Mouse (Mus musculus) heart, embryonic 16.5 days (tissue): ENCODE data around the gene Tmem86b. TPM values are rescaled to one million over a fixed set of nuclear protein-coding genes. Genes with fewer than 3 reads are reported as not detected.

Experiments
- ATAC-seq: fragments of 200-750 bp; cut with Nextera tagmentation; replicated peaks from 2 replicates; pipeline ENCODE4 v1.8.0; 2017; ENCODE audit warnings: moderate number of reproducible peaks; ENCODE audit not compliant: insufficient read depth, low FRiP score; ENCODE audit errors: extremely low read depth
- H3K27ac ChIP-seq: fragments of 300-500 bp; sonication (generic); 2 replicates; pipeline ENCODE4 v1.5.1; 2014; ENCODE audit warnings: mild to moderate bottlenecking, low read length, control low read depth, moderate library complexity
- H3K27me3 ChIP-seq: fragments of 300-500 bp; sonication (generic); 2 replicates; pipeline ENCODE4 v1.6.1; 2014; ENCODE audit warnings: low read length, mixed read lengths; ENCODE audit not compliant: control insufficient read depth, insufficient read depth
- H3K36me3 ChIP-seq: fragments of 300-500 bp; sonication (generic); 2 replicates; pipeline ENCODE4 v1.6.1; 2014; ENCODE audit not compliant: control insufficient read depth, insufficient read depth
- H3K4me1 ChIP-seq: fragments of 300-500 bp; sonication (generic); 2 replicates; pipeline ENCODE4 v1.6.1; 2014; ENCODE audit warnings: low read length, mixed read lengths; ENCODE audit not compliant: control insufficient read depth, insufficient read depth
- H3K4me2 ChIP-seq: fragments of 300-500 bp; sonication (generic); 2 replicates; pipeline ENCODE4 v1.6.1; 2014; ENCODE audit warnings: low read depth, mild to moderate bottlenecking, control low read depth, low read length
- H3K4me3 ChIP-seq: fragments of 300-500 bp; sonication (generic); 2 replicates; pipeline ENCODE4 v1.5.1; 2014; ENCODE audit warnings: mild to moderate bottlenecking, control low read depth, low read length
- H3K9ac ChIP-seq: fragments of 300-500 bp; sonication (generic); 2 replicates; pipeline ENCODE4 v1.6.1; 2014; ENCODE audit warnings: low read length, control low read depth
- H3K9me3 ChIP-seq: fragments of 300-500 bp; sonication (generic); replicated peaks from 2 replicates; pipeline ENCODE4 v1.6.1; 2016; ENCODE audit warnings: low read length; ENCODE audit not compliant: control insufficient read depth
- WGBS: fragments of 180-500 bp; shearing (Covaris S2); extraction: QIAGEN DNeasy Blood & Tissue Kit; methylation state at CpG from one replicate; pipeline ENCODE4 v1.1.7; 2014; 5-methylcytosine and 5-hydroxymethylcytosine counted together
- polyA plus RNA-seq: library from polyadenylated mRNA; unstranded; fragments of >200 nt; fragmentation: Nextera tagmentation; extraction: Ambion mirVana; gene quantifications from 2 replicates; pipeline ENCODE4 v1.2.1, GENCODE M21; 2015

Tmem86b gene
- polyA plus RNA-seq, 1 experiment from 2014 or later: 1.5 TPM

DNA sequence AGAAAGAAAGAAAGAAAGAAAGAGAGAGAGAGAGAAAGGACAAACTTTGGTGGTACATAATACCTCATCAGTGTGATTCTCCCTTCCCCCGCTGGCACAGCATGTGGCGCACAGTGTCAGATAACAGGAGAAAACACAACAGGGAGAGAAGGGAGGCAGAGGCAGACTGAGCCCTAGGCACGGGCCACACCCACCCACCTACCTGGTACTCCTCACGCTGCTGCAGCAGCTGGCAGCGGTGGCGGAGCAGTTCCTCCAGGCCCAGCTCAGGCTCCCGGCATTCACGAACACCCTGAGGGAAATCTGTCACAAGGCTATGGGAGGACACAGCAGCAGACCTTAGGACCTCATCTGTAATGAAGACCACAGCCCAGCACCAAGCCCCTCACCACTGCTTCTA, 32.0 kb upstream of the Tmem86b start:
- Histone ChIP-seq H3K4me3 (no peak overlapping the region), H3K9me3 (no peaks in the 10 kb centered on the region), H3K36me3 (peaks cover 20% of the 10 kb centered on the region), H3K27me3 (no peaks in the 10 kb centered on the region), H3K4me2 (no peak overlapping the region), H3K9ac (no peak overlapping the region), H3K27ac (no peak overlapping the region), H3K4me1 (peaks cover 6% of the 10 kb centered on the region)
- WGBS: 72% methylated on average over 8 of the region's 8 CpGs
- no peak for ATAC-seq

DNA sequence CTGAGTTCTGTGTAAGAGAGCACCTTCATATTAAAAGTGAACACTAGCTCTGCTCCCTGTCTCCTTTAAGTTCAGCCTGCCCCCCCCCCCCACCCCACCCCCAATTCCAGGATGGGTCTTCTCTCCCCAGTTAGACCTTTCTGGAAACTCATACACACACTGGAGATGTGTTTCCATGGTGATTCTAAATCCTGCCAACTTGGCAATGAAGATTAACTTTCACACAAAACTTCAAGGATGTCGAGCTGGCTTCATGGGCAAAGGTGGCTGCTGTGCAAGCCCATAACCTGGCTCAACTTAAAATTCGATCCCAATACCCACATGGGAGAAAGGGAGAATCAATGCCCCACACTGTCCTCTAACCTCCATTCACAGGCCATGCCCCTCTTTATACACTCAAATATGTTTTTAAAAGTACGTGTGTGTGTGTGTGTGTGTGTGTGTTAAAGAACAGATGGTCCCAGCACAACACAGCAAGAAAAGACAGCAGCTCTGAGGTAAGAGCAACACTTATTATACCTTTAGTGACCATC, 28.8 kb upstream of the Tmem86b start:
- H3K4me1 ChIP-seq: peaks cover 35% of the 10 kb centered on the region
- peak overlapping the region; percentile 73 for H3K4me2 ChIP-seq
- ATAC-seq: no peak
- H3K4me3 ChIP-seq: peak overlapping the region; percentile 95
- peak overlapping the region; percentile 99 for H3K9ac ChIP-seq
- no peaks in the 10 kb centered on the region for H3K9me3 ChIP-seq
- H3K27me3 ChIP-seq: no peaks in the 10 kb centered on the region
- 57% methylated on average over 3 of the region's 3 CpGs for WGBS
- H3K36me3 ChIP-seq: peaks cover 8% of the 10 kb centered on the region; the same call in 1 of the 2 replicates
- peak overlapping the region; percentile 92 for H3K27ac ChIP-seq

- Histone ChIP-seq H3K27ac (peak within 1 kb of the TSS; percentile 92), H3K9ac (peak within 1 kb of the TSS; percentile 99), H3K36me3 (0 out of 2 replicates have a peak, but pooled peaks cover 5% of the 10 kb centered on the region), H3K9me3 (no peaks in the 10 kb centered on the region), H3K27me3 (no peaks in the 10 kb centered on the region), H3K4me3 (peak within 1 kb of the TSS; percentile 95), H3K4me1 (peaks cover 43% of the 10 kb centered on the region), H3K4me2 (peak within 1 kb of the TSS; percentile 80)
- peak; percentile 97 for ATAC-seq
- WGBS: under 1% methylated on average over 54 of the region's 54 CpGs
Measured at GRCm38 (mm10) chr7:4658912-4659551, 27.8 kb upstream of the Tmem86b start, which contains the start of gene Ppp6r1. Gene Ppp6r1 (minus strand): TSS chr7:4659019.

DNA sequence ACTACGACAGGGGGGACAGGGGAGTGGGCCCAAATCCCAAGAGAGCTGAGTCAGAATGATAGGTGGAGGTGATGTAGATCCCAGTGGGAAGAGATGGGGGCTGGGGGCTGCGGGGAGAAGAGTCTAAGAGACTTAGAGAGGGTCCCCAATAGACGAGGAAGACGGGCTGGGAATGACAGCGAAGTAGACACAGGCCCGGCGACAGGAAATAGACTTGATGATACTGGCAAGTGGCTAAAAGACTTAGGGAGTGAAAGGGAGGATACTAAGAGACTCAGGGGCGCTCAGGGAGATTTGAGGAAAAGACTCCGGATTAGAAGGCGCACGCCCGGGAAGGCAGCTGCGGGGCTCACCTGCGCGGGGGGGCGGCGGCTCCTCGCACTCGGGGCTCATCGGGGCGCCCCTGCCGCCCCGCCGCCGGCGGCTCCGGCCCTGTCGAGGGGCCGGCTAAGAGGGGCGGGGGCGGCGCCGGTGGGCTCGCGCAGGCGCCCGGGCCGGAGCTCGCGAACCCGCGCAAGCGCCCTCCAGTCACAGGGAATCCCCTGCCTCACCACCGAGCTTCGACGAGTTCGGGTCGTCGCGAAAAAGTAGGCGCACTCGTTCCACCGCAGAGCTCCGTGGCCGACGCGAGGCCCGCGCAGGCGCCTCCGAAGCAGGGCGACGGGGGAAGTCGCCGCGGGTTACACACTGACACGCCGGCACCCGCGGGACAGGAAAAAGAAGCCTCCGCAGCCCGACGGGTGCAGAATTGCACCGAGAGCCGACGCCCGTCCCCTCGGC, 27.1 kb upstream of the Tmem86b start:
- WGBS: under 1% methylated on average over 69 of the region's 78 CpGs
- peak; percentile 37 for ATAC-seq
- H3K4me1 ChIP-seq: peaks cover 49% of the 10 kb centered on the region

GRCm38 (mm10) chr7:4657521-4658127, 26.4 kb upstream of the Tmem86b start:
- H3K4me3 ChIP-seq: peak overlapping the region; percentile 95
- peak overlapping the region; percentile 92 for H3K27ac ChIP-seq
- peak overlapping the region; percentile 80 for H3K4me2 ChIP-seq
- peaks cover 55% of the 10 kb centered on the region for H3K4me1 ChIP-seq
- no peak for ATAC-seq
- H3K9ac ChIP-seq: peak overlapping the region; percentile 99
- H3K27me3 ChIP-seq: no peaks in the 10 kb centered on the region
- peaks cover 8% of the 10 kb centered on the region; the same call in 1 of the 2 replicates for H3K36me3 ChIP-seq
- H3K9me3 ChIP-seq: no peaks in the 10 kb centered on the region
- 24% methylated on average over 9 of the region's 9 CpGs for WGBS

More for the DNA sequence above, 27.1 kb upstream of the Tmem86b start:
- no peaks in the 10 kb centered on the region for H3K27me3 ChIP-seq
- H3K36me3 ChIP-seq: 0 out of 2 replicates have a peak, but pooled peaks cover 5% of the 10 kb centered on the region
- H3K9me3 ChIP-seq: no peaks in the 10 kb centered on the region
- peak overlapping the region; percentile 80 for H3K4me2 ChIP-seq
- peak overlapping the region; percentile 95 for H3K4me3 ChIP-seq
- H3K9ac ChIP-seq: peak overlapping the region; percentile 99
- peak overlapping the region; percentile 92 for H3K27ac ChIP-seq

GRCm38 (mm10) chr7:4656818-4657217, 25.6 kb upstream of the Tmem86b start:
- no peak for ATAC-seq
- Histone ChIP-seq H3K4me2 (peak overlapping the region; percentile 80), H3K9me3 (no peaks in the 10 kb centered on the region), H3K4me3 (peak overlapping the region; percentile 95), H3K36me3 (peaks cover 3% of the 10 kb centered on the region; the same call in 1 of the 2 replicates), H3K27ac (no peak overlapping the region), H3K4me1 (peaks cover 62% of the 10 kb centered on the region), H3K27me3 (no peaks in the 10 kb centered on the region), H3K9ac (peak overlapping the region; percentile 99)
- WGBS: 23% methylated on average over 1 of the region's 1 CpGs

- Histone ChIP-seq H3K27me3 (no peaks in the 10 kb centered on the region), H3K9me3 (no peaks in the 10 kb centered on the region), H3K4me3 (no peak overlapping the region), H3K4me1 (peaks cover 62% of the 10 kb centered on the region), H3K27ac (peak overlapping the region; percentile 51; the same call in 1 of the 2 replicates), H3K4me2 (peak overlapping the region; percentile 80), H3K36me3 (peaks cover 7% of the 10 kb centered on the region), H3K9ac (no peak overlapping the region)
- ATAC-seq: no peak
- WGBS: 86% methylated on average over 1 of the region's 1 CpGs
Measured at GRCm38 (mm10) chr7:4655916-4656315, 24.7 kb upstream of the Tmem86b start.

DNA sequence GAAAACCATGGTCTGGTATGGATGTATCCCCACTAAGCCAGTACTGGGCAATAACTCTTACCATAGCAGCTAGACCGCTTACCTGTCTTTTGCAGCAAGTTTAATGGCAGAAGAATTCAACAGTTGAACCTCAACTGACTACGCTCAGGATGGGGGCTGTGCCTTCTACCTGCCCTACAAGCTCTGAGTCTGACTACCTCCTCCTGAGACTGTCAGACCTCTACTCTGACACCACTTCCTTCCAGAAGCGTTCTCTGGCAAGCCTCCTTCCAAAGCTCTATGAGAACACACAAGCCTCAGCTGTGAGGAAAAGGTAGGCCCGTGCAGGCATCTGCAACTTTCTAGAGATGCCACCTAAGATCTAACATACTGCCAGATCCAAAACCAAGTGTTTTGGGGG, 24.2 kb upstream of the Tmem86b start:
- H3K36me3 ChIP-seq: peaks cover 7% of the 10 kb centered on the region

More for the DNA sequence above, 24.2 kb upstream of the Tmem86b start:
- no peak for ATAC-seq
- Histone ChIP-seq H3K4me2 (peak overlapping the region; percentile 45; the same call in 1 of the 2 replicates), H3K9me3 (no peaks in the 10 kb centered on the region), H3K27me3 (no peaks in the 10 kb centered on the region), H3K27ac (peak overlapping the region; percentile 51; the same call in 1 of the 2 replicates), H3K4me3 (no peak overlapping the region; the same call in 1 of the 2 replicates), H3K9ac (no peak overlapping the region), H3K4me1 (peaks cover 62% of the 10 kb centered on the region)
- 79% methylated on average over 4 of the region's 4 CpGs for WGBS
